Mouse (Mus musculus): Measurements from ENCODE around the gene Rpl14.

Rpl14 gene

DNA sequence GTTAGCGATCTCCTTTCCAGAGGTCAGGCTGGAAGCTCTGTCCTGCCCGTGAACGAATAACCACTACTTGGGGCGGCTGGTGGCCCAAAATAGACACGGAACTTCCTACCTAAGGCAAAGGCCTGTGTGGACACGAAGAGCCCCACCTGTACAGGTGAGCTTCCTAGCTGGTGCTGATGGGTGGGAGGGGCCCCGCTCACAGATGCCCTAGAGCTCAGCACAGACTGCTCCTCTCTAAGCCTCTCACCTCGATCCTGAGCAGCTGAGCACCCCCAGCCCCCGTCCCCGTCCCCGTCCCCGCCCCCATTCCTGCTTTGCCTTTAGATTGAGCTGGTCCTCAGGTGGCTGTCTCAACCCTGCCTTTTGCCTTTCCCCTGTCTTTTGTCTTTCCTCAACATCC lies 32.7 kb downstream of the Rpl14 start:
- no peaks in the 10 kb centered on the region for H3K36me3 ChIP-seq (ENCODE audit: insufficient read depth, low read length)
- H3K4me3 ChIP-seq (replicated peaks; ENCODE audit: low read length) = no peak overlapping the region
- H3K9me3 ChIP-seq (ENCODE audit: low read length) = peaks cover 24% of the 10 kb centered on the region
- H3K4me1 ChIP-seq (replicated peaks; ENCODE audit: low read depth, low read length) = peaks cover 12% of the 10 kb centered on the region
- no peaks in the 10 kb centered on the region for H3K27me3 ChIP-seq (ENCODE audit: insufficient read depth, low read length)
- TF ChIP-seq CTCF (conservative IDR thresholded peaks at IDR 0.05; ENCODE audit: low read length) = no peak
- TF ChIP-seq NANOG (IDR thresholded peaks at IDR 0.05; ENCODE audit: borderline replicate concordance, low read length) = no peak
- TF ChIP-seq POU5F1 (IDR thresholded peaks at IDR 0.05; ENCODE audit: borderline replicate concordance, low read length) = no peak

DNA sequence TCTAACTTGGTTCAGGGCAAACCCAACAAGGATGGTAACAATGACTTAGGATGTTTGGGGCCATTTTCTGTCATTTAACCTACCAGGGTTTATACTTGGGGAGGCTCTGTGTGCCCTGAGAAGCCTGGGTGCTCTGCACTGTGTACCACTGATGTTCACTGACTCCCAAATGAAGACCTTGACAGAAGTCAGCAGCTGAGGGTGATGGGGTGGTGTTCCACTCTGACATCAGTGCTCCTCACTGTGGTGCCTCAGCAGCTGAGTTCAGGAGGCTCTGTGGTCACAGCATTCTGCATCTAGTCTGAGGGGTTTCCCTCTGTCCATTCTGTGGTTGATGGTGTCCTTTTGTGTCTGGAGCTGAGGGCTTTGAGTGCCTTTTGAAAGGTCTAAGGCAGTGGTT lies 39.8 kb downstream of the Rpl14 start:
- no peaks in the 10 kb centered on the region for H3K36me3 ChIP-seq (ENCODE audit: insufficient read depth, low read length)
- H3K4me3 ChIP-seq (replicated peaks; ENCODE audit: low read length) = no peak overlapping the region
- no peaks in the 10 kb centered on the region for H3K4me1 ChIP-seq (replicated peaks; ENCODE audit: low read depth, low read length)
- TF ChIP-seq CTCF (conservative IDR thresholded peaks at IDR 0.05; ENCODE audit: low read length) (no peak), NANOG (IDR thresholded peaks at IDR 0.05; ENCODE audit: borderline replicate concordance, low read length) (no peak), POU5F1 (IDR thresholded peaks at IDR 0.05; ENCODE audit: borderline replicate concordance, low read length) (no peak)
- H3K27me3 ChIP-seq (ENCODE audit: insufficient read depth, low read length) = no peaks in the 10 kb centered on the region
- peaks cover 18% of the 10 kb centered on the region for H3K9me3 ChIP-seq (ENCODE audit: low read length)

GRCm38 (mm10) chr9:120614059-120614458 lies 42.8 kb downstream of the Rpl14 start:
- H3K27me3 ChIP-seq (ENCODE audit: insufficient read depth, low read length) = peaks cover 5% of the 10 kb centered on the region; the same call in 1 of the 2 replicates
- H3K4me1 ChIP-seq (replicated peaks; ENCODE audit: low read depth, low read length) = peaks cover 3% of the 10 kb centered on the region
- H3K9me3 ChIP-seq (ENCODE audit: low read length) = peaks cover 3% of the 10 kb centered on the region; the same call in 1 of the 2 replicates
- no peak overlapping the region for H3K4me3 ChIP-seq (replicated peaks; ENCODE audit: low read length)
- no peaks in the 10 kb centered on the region for H3K36me3 ChIP-seq (ENCODE audit: insufficient read depth, low read length)
- TF ChIP-seq CTCF (conservative IDR thresholded peaks at IDR 0.05; ENCODE audit: low read length) (no peak), POU5F1 (IDR thresholded peaks at IDR 0.05; ENCODE audit: borderline replicate concordance, low read length) (no peak)

- Histone ChIP-seq H3K4me1 (replicated peaks; ENCODE audit: low read depth, low read length) (peaks cover 19% of the 10 kb centered on the region), H3K36me3 (ENCODE audit: insufficient read depth, low read length) (no peaks in the 10 kb centered on the region), H3K9me3 (ENCODE audit: low read length) (peaks cover 14% of the 10 kb centered on the region), H3K27me3 (ENCODE audit: insufficient read depth, low read length) (peaks cover 17% of the 10 kb centered on the region), H3K4me3 (replicated peaks; ENCODE audit: low read length) (no peak overlapping the region)
- TF ChIP-seq POU5F1 (IDR thresholded peaks at IDR 0.05; ENCODE audit: borderline replicate concordance, low read length) = no peak
- no peak for TF ChIP-seq NANOG (IDR thresholded peaks at IDR 0.05; ENCODE audit: borderline replicate concordance, low read length)
- TF ChIP-seq CTCF (conservative IDR thresholded peaks at IDR 0.05; ENCODE audit: low read length) = no peak
Measured at GRCm38 (mm10) chr9:120618101-120618500, 46.9 kb downstream of the Rpl14 start.

DNA sequence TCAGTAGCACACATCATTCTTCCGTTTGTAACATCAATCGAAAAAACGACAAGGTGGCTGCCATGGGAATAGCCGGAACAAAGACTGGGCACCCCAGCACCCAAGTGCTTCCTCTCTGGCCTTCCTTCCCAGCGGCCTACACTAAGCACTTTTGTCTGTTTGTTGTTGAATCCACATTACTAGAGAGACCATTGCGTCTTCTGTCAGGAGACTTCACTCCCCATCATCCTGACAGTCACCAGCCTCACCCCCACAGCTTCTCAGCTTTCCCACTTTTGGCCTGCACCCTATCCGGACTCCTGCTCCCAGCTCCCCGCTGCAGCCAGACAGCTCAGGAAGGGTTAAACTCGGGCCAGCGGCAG lies 48.1 kb downstream of the Rpl14 start:
- H3K4me3 ChIP-seq (replicated peaks; ENCODE audit: low read length) = 0 out of 2 replicates have a peak overlapping the region, but pooled peaks have one; percentile 53
- peaks cover 17% of the 10 kb centered on the region for H3K27me3 ChIP-seq (ENCODE audit: insufficient read depth, low read length)
- peaks cover 19% of the 10 kb centered on the region for H3K4me1 ChIP-seq (replicated peaks; ENCODE audit: low read depth, low read length)
- TF ChIP-seq NANOG (IDR thresholded peaks at IDR 0.05; ENCODE audit: borderline replicate concordance, low read length) (no peak), CTCF (conservative IDR thresholded peaks at IDR 0.05; ENCODE audit: low read length) (no peak), POU5F1 (IDR thresholded peaks at IDR 0.05; ENCODE audit: borderline replicate concordance, low read length) (no peak)
- H3K36me3 ChIP-seq (ENCODE audit: insufficient read depth, low read length) = no peaks in the 10 kb centered on the region
- peaks cover 18% of the 10 kb centered on the region for H3K9me3 ChIP-seq (ENCODE audit: low read length)

GRCm38 (mm10) chr9:120619709-120620408 lies 48.6 kb downstream of the Rpl14 start:
- H3K36me3 ChIP-seq (ENCODE audit: insufficient read depth, low read length) = no peaks in the 10 kb centered on the region
- peak; percentile 26; the same call in 1 of the 2 replicates for TF ChIP-seq POU5F1 (IDR thresholded peaks at IDR 0.05; ENCODE audit: borderline replicate concordance, low read length)
- no peak for TF ChIP-seq CTCF (conservative IDR thresholded peaks at IDR 0.05; ENCODE audit: low read length)
- no peak for TF ChIP-seq NANOG (IDR thresholded peaks at IDR 0.05; ENCODE audit: borderline replicate concordance, low read length)

DNA sequence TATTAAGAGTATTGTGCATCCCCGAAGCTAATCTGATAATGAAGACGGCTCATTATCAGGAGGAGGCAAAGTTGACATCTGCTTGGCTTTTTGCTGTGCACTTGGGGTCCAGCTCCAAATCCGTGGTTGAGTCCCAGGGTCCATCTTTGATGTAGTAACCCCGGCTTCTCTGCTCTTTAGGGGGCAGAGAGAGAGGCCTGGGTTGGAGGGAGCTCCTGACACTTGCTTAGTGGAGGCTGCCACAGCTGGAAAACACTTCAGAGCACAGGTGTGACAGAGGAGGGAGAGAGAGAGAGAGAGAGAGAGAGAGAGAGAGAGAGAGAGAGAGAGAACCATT lies 49.1 kb downstream of the Rpl14 start:
- peaks cover 17% of the 10 kb centered on the region for H3K27me3 ChIP-seq (ENCODE audit: insufficient read depth, low read length)
- H3K4me1 ChIP-seq (replicated peaks; ENCODE audit: low read depth, low read length) = peaks cover 19% of the 10 kb centered on the region
- H3K9me3 ChIP-seq (ENCODE audit: low read length) = peaks cover 23% of the 10 kb centered on the region
- H3K36me3 ChIP-seq (ENCODE audit: insufficient read depth, low read length) = no peaks in the 10 kb centered on the region
- H3K4me3 ChIP-seq (replicated peaks; ENCODE audit: low read length) = no peak overlapping the region
- no peak for TF ChIP-seq CTCF (conservative IDR thresholded peaks at IDR 0.05; ENCODE audit: low read length)
- no peak for TF ChIP-seq NANOG (IDR thresholded peaks at IDR 0.05; ENCODE audit: borderline replicate concordance, low read length)
- no peak for TF ChIP-seq POU5F1 (IDR thresholded peaks at IDR 0.05; ENCODE audit: borderline replicate concordance, low read length)

More at GRCm38 (mm10) chr9:120619709-120620408, 48.6 kb downstream of the Rpl14 start:
- Histone ChIP-seq H3K4me1 (replicated peaks; ENCODE audit: low read depth, low read length) (peaks cover 19% of the 10 kb centered on the region), H3K9me3 (ENCODE audit: low read length) (peaks cover 18% of the 10 kb centered on the region), H3K4me3 (replicated peaks; ENCODE audit: low read length) (peak overlapping the region; percentile 53; the same call in 1 of the 2 replicates), H3K27me3 (ENCODE audit: insufficient read depth, low read length) (peaks cover 17% of the 10 kb centered on the region)

Measured in E14TG2a.4 (cell line).